Mouse (Mus musculus) liver, postnatal 0 days (tissue): Measurements from ENCODE around the gene Pip5kl1. TPM values are rescaled to one million over a fixed set of nuclear protein-coding genes. Genes with fewer than 3 reads are reported as not detected.

ENCODE experiments used
- ATAC-seq: fragments of 200-750 bp; cut with Nextera tagmentation; 2 replicates; pipeline ENCODE4 v1.8.0; 2017; ENCODE audit warnings: mild to moderate bottlenecking, moderate library complexity
- DNase-seq: peaks from one replicate; pipeline ENCODE4 v3.0.0-alpha.2; 2016
- H3K27ac ChIP-seq: fragments of 300-500 bp; sonication (generic); 2 replicates; pipeline ENCODE4 v1.5.1; 2014; ENCODE audit warnings: antibody characterized with exemption, moderate library complexity, mild to moderate bottlenecking, low read depth
- H3K27me3 ChIP-seq: fragments of 300-500 bp; sonication (generic); 2 replicates; pipeline ENCODE4 v1.6.1; 2014; ENCODE audit warnings: low read length, control low read depth, mixed read lengths; ENCODE audit not compliant: insufficient read depth
- H3K36me3 ChIP-seq: fragments of 300-500 bp; sonication (generic); replicated peaks from 2 replicates; pipeline ENCODE4 v1.6.1; 2014; ENCODE audit warnings: mild to moderate bottlenecking, control low read depth, low read length, moderate library complexity, mixed read lengths; ENCODE audit not compliant: insufficient read depth
- H3K4me1 ChIP-seq: fragments of 300-500 bp; sonication (generic); 2 replicates; pipeline ENCODE4 v1.6.1; 2014; ENCODE audit warnings: antibody characterized with exemption, mild to moderate bottlenecking, control low read depth; ENCODE audit not compliant: insufficient read depth
- H3K4me2 ChIP-seq: fragments of 300-500 bp; sonication (generic); 2 replicates; pipeline ENCODE4 v1.6.1; 2014; ENCODE audit warnings: low read depth, mild to moderate bottlenecking, low read length, moderate library complexity, mixed read lengths
- H3K4me3 ChIP-seq: fragments of 300-500 bp; sonication (generic); 2 replicates; pipeline ENCODE4 v1.5.1; 2014; ENCODE audit warnings: low read depth, low read length
- H3K9ac ChIP-seq: fragments of 300-500 bp; sonication (generic); replicated peaks from 2 replicates; pipeline ENCODE4 v1.6.1; 2014; ENCODE audit warnings: mild to moderate bottlenecking, moderate library complexity
- H3K9me3 ChIP-seq: fragments of 300-500 bp; sonication (generic); 2 replicates; pipeline ENCODE4 v1.6.1; 2016; ENCODE audit warnings: mild to moderate bottlenecking, control low read depth, low read length, mixed read lengths
- CTCF ChIP-seq: sonication (generic); IDR thresholded peaks from 2 replicates; pipeline ENCODE4 v1.5.1; 2016; ENCODE audit warnings: antibody characterized with exemption, low read depth
- EP300 ChIP-seq: IDR thresholded peaks from 2 replicates; pipeline ENCODE4 v1.6.1; 2016; ENCODE audit warnings: antibody characterized with exemption, low read depth, mild to moderate bottlenecking
- WGBS: fragments of 180-500 bp; shearing (Covaris S2); extraction: QIAGEN DNeasy Blood & Tissue Kit; methylation state at CpG from one replicate; pipeline ENCODE4 v1.1.7; 2014; ENCODE audit not compliant: insufficient replicate concordance; 5-methylcytosine and 5-hydroxymethylcytosine counted together
- polyA plus RNA-seq: library from polyadenylated mRNA; unstranded; fragments of >200 nt; fragmentation: Nextera tagmentation; extraction: Ambion mirVana; gene quantifications from 2 replicates; pipeline ENCODE4 v1.2.1, GENCODE M21; 2015

Gene Pip5kl1
- polyA plus RNA-seq, 1 experiment from 2014 or later: not detected

GRCm38 (mm10) chr2:32612274-32612673 is 37.7 kb downstream of the Pip5kl1 start:
- Histone ChIP-seq H3K4me1 (peaks cover 38% of the 10 kb centered on the region), H3K9me3 (no peaks in the 10 kb centered on the region), H3K4me3 (no peak overlapping the region), H3K9ac (no peak overlapping the region), H3K36me3 (peaks cover 15% of the 10 kb centered on the region), H3K27me3 (no peaks in the 10 kb centered on the region), H3K4me2 (no peak overlapping the region), H3K27ac (no peak overlapping the region)
- TF ChIP-seq CTCF (no peak), EP300 (no peak)
- ATAC-seq: no peak
- DNase-seq: peak; percentile 56
- WGBS: 80% methylated on average over 26 of the region's 26 CpGs

GRCm38 (mm10) chr2:32617109-32617508 is 42.5 kb downstream of the Pip5kl1 start:
- no peak overlapping the region for H3K4me2 ChIP-seq
- 85% methylated on average over 1 of the region's 1 CpGs for WGBS
- no peak overlapping the region for H3K4me3 ChIP-seq
- H3K27ac ChIP-seq: no peak overlapping the region
- ATAC-seq (no peak), DNase-seq (no peak)
- H3K9ac ChIP-seq: no peak overlapping the region
- TF ChIP-seq CTCF: no peak
- TF ChIP-seq EP300: no peak
- peaks cover 3% of the 10 kb centered on the region for H3K9me3 ChIP-seq
- H3K4me1 ChIP-seq: peaks cover 12% of the 10 kb centered on the region
- H3K27me3 ChIP-seq: no peaks in the 10 kb centered on the region
- peaks cover 29% of the 10 kb centered on the region for H3K36me3 ChIP-seq

GRCm38 (mm10) chr2:32617601-32618000 is 43.0 kb downstream of the Pip5kl1 start:
- peaks cover 29% of the 10 kb centered on the region for H3K36me3 ChIP-seq

GRCm38 (mm10) chr2:32618051-32618450 is 43.5 kb downstream of the Pip5kl1 start:
- no peak overlapping the region for H3K4me2 ChIP-seq
- DNase-seq (no peak), ATAC-seq (no peak)
- no peak overlapping the region for H3K9ac ChIP-seq
- peaks cover 3% of the 10 kb centered on the region for H3K9me3 ChIP-seq
- 85% methylated on average over 9 of the region's 9 CpGs for WGBS
- TF ChIP-seq EP300 (no peak), CTCF (no peak)
- peaks cover 29% of the 10 kb centered on the region for H3K36me3 ChIP-seq
- no peak overlapping the region for H3K27ac ChIP-seq
- H3K27me3 ChIP-seq: no peaks in the 10 kb centered on the region
- peaks cover 12% of the 10 kb centered on the region for H3K4me1 ChIP-seq
- H3K4me3 ChIP-seq: no peak overlapping the region

More at GRCm38 (mm10) chr2:32617601-32618000, 43.0 kb downstream of the Pip5kl1 start:
- Histone ChIP-seq H3K9me3 (peaks cover 3% of the 10 kb centered on the region), H3K4me1 (peaks cover 12% of the 10 kb centered on the region), H3K4me3 (no peak overlapping the region), H3K4me2 (no peak overlapping the region), H3K9ac (no peak overlapping the region), H3K27ac (no peak overlapping the region), H3K27me3 (no peaks in the 10 kb centered on the region)
- DNase-seq (no peak), ATAC-seq (no peak)
- WGBS: 89% methylated on average over 4 of the region's 4 CpGs
- TF ChIP-seq EP300 (no peak), CTCF (peak; percentile 53)

- ATAC-seq: peak; percentile 71
- H3K4me1 ChIP-seq: peaks cover 14% of the 10 kb centered on the region
- TF ChIP-seq EP300: no peak; the same call in 1 of the 2 replicates
- no peaks in the 10 kb centered on the region for H3K27me3 ChIP-seq
- peaks cover 19% of the 10 kb centered on the region; the same call in 1 of the 2 replicates for H3K36me3 ChIP-seq
- H3K4me3 ChIP-seq: no peak overlapping the region
- peak; percentile 54 for DNase-seq
- H3K9ac ChIP-seq: no peak overlapping the region
- H3K9me3 ChIP-seq: peaks cover 3% of the 10 kb centered on the region
- peak overlapping the region; percentile 51 for H3K27ac ChIP-seq
- 38% methylated on average over 4 of the region's 4 CpGs for WGBS
- no peak overlapping the region for H3K4me2 ChIP-seq
Observed at GRCm38 (mm10) chr2:32620682-32621516, 46.3 kb downstream of the Pip5kl1 start.

- H3K27me3 ChIP-seq: no peaks in the 10 kb centered on the region
- H3K27ac ChIP-seq: peak within 1 kb of the TSS; percentile 51
- no peak within 1 kb of the TSS for H3K9ac ChIP-seq
- ATAC-seq (no peak), DNase-seq (no peak)
- no peak within 1 kb of the TSS for H3K4me3 ChIP-seq
- H3K36me3 ChIP-seq: peaks cover 19% of the 10 kb centered on the region; the same call in 1 of the 2 replicates
- no peak for TF ChIP-seq CTCF
- no peak for TF ChIP-seq EP300
- H3K4me2 ChIP-seq: no peak within 1 kb of the TSS
- WGBS: 41% methylated on average over 7 of the region's 7 CpGs
- peaks cover 3% of the 10 kb centered on the region for H3K9me3 ChIP-seq
- peaks cover 14% of the 10 kb centered on the region for H3K4me1 ChIP-seq
Observed at GRCm38 (mm10) chr2:32621517-32621859, 46.9 kb downstream of the Pip5kl1 start, which contains the start of gene Ak1. TSS of gene Ak1 (plus strand) at chr2:32621758.
